Mouse (Mus musculus) forebrain, embryonic 16.5 days (tissue): ENCODE measurements at regions not wholly inside any gene's neighbourhood (a gene's known extent, or its start where the extent isn't known, plus 50 kb on each side); places are given as distances from the start of the nearest gene placed in this dataset.

ENCODE experiments used
- ATAC-seq: fragments of 200-750 bp; cut with Nextera tagmentation; 2 replicates; pipeline ENCODE4 v1.8.0; 2017; ENCODE audit warnings: mild to moderate bottlenecking, moderate library complexity
- H3K27ac ChIP-seq: fragments of 300-500 bp; sonication (generic); 2 replicates; pipeline ENCODE4 v1.5.1; 2014; ENCODE audit warnings: low read length, control low read depth
- H3K27me3 ChIP-seq: fragments of 300-500 bp; sonication (generic); replicated peaks from 2 replicates; pipeline ENCODE4 v1.6.1; 2014; ENCODE audit warnings: low read length; ENCODE audit not compliant: control insufficient read depth, insufficient read depth
- H3K36me3 ChIP-seq: fragments of 300-500 bp; sonication (generic); 2 replicates; pipeline ENCODE4 v1.6.1; 2014; ENCODE audit not compliant: control insufficient read depth, insufficient read depth
- H3K4me1 ChIP-seq: fragments of 300-500 bp; sonication (generic); replicated peaks from 2 replicates; pipeline ENCODE4 v1.6.1; 2014; ENCODE audit warnings: low read length; ENCODE audit not compliant: control insufficient read depth, insufficient read depth
- H3K4me2 ChIP-seq: fragments of 300-500 bp; sonication (generic); 2 replicates; pipeline ENCODE4 v1.6.1; 2014; ENCODE audit warnings: mild to moderate bottlenecking, low read length, control low read depth
- H3K4me3 ChIP-seq: fragments of 300-500 bp; sonication (generic); replicated peaks from 2 replicates; pipeline ENCODE4 v1.5.1; 2014; ENCODE audit warnings: mild to moderate bottlenecking, low read length, control low read depth
- H3K9ac ChIP-seq: fragments of 300-500 bp; sonication (generic); replicated peaks from 2 replicates; pipeline ENCODE4 v1.6.1; 2014; ENCODE audit warnings: low read depth, low read length, control low read depth
- H3K9me3 ChIP-seq: fragments of 300-500 bp; sonication (generic); 2 replicates; pipeline ENCODE4 v1.6.1; 2016; ENCODE audit warnings: low read length; ENCODE audit not compliant: control insufficient read depth
- WGBS: fragments of 180-500 bp; shearing (Covaris S2); extraction: QIAGEN DNeasy Blood & Tissue Kit; methylation state at CpG from one replicate; pipeline ENCODE4 v1.1.7; 2014; 5-methylcytosine and 5-hydroxymethylcytosine counted together

- 7% methylated on average over 9 of the region's 9 CpGs for WGBS
- Histone ChIP-seq H3K9ac (no peak overlapping the region), H3K4me2 (peak overlapping the region; percentile 31), H3K27ac (no peak overlapping the region), H3K4me1 (peaks cover 22% of the 10 kb centered on the region), H3K9me3 (no peaks in the 10 kb centered on the region), H3K4me3 (no peak overlapping the region), H3K27me3 (no peaks in the 10 kb centered on the region), H3K36me3 (no peaks in the 10 kb centered on the region)
- no peak for ATAC-seq
These were observed 93.4 kb downstream of the Tmco5 start for GRCm38 (mm10) chr2:116971666-116972613.

GRCm38 (mm10) chr2:116972614-116972985 is 94.1 kb downstream of the Tmco5 start:
- 3% methylated on average over 6 of the region's 6 CpGs for WGBS
- Histone ChIP-seq H3K9ac (no peak overlapping the region), H3K27ac (no peak overlapping the region), H3K4me1 (peaks cover 26% of the 10 kb centered on the region), H3K4me3 (no peak overlapping the region), H3K4me2 (peak overlapping the region; percentile 31), H3K36me3 (no peaks in the 10 kb centered on the region), H3K27me3 (no peaks in the 10 kb centered on the region), H3K9me3 (no peaks in the 10 kb centered on the region)
- no peak for ATAC-seq

- ATAC-seq: no peak
- H3K9ac ChIP-seq: no peak overlapping the region
- H3K4me1 ChIP-seq: peaks cover 26% of the 10 kb centered on the region
- no peaks in the 10 kb centered on the region for H3K36me3 ChIP-seq
- H3K27ac ChIP-seq: no peak overlapping the region
- WGBS: 39% methylated on average over 3 of the region's 3 CpGs
- no peaks in the 10 kb centered on the region for H3K9me3 ChIP-seq
- H3K4me3 ChIP-seq: no peak overlapping the region
- no peaks in the 10 kb centered on the region for H3K27me3 ChIP-seq
- H3K4me2 ChIP-seq: no peak overlapping the region
These were observed 95.0 kb downstream of the Tmco5 start for GRCm38 (mm10) chr2:116973441-116973840.

GRCm38 (mm10) chr2:116974152-116974551 is 95.7 kb downstream of the Tmco5 start:
- no peak overlapping the region for H3K4me2 ChIP-seq
- WGBS: 66% methylated on average over 9 of the region's 9 CpGs
- no peak overlapping the region for H3K27ac ChIP-seq
- H3K9ac ChIP-seq: no peak overlapping the region
- H3K36me3 ChIP-seq: no peaks in the 10 kb centered on the region
- H3K27me3 ChIP-seq: no peaks in the 10 kb centered on the region
- peaks cover 26% of the 10 kb centered on the region for H3K4me1 ChIP-seq
- no peaks in the 10 kb centered on the region for H3K9me3 ChIP-seq
- H3K4me3 ChIP-seq: no peak overlapping the region
- ATAC-seq: no peak

- WGBS: 7% methylated on average over 7 of the region's 7 CpGs
- peaks cover 26% of the 10 kb centered on the region for H3K4me1 ChIP-seq
- H3K9me3 ChIP-seq: no peaks in the 10 kb centered on the region
- H3K4me3 ChIP-seq: no peak overlapping the region; the same call in 1 of the 2 replicates
- no peaks in the 10 kb centered on the region for H3K27me3 ChIP-seq
- H3K36me3 ChIP-seq: no peaks in the 10 kb centered on the region
- no peak for ATAC-seq
- H3K27ac ChIP-seq: peak overlapping the region; percentile 94
- peak overlapping the region; percentile 97 for H3K9ac ChIP-seq
- peak overlapping the region; percentile 84 for H3K4me2 ChIP-seq
These were observed 96.1 kb downstream of the Tmco5 start for GRCm38 (mm10) chr2:116974569-116975060.

GRCm38 (mm10) chr2:116975091-116975600 is 96.7 kb downstream of the Tmco5 start:
- Histone ChIP-seq H3K9ac (peak overlapping the region; percentile 97), H3K36me3 (no peaks in the 10 kb centered on the region), H3K4me3 (peak overlapping the region; percentile 66), H3K27me3 (no peaks in the 10 kb centered on the region), H3K27ac (peak overlapping the region; percentile 94), H3K4me2 (peak overlapping the region; percentile 84), H3K4me1 (peaks cover 29% of the 10 kb centered on the region), H3K9me3 (no peaks in the 10 kb centered on the region)
- under 1% methylated on average over 14 of the region's 14 CpGs for WGBS
- no peak; the same call in 1 of the 2 replicates for ATAC-seq

GRCm38 (mm10) chr2:116975601-116976431 is 97.3 kb downstream of the Tmco5 start:
- peak; percentile 93 for ATAC-seq
- Histone ChIP-seq H3K27ac (peak overlapping the region; percentile 94), H3K9me3 (no peaks in the 10 kb centered on the region), H3K9ac (peak overlapping the region; percentile 97), H3K36me3 (no peaks in the 10 kb centered on the region), H3K4me1 (peaks cover 29% of the 10 kb centered on the region), H3K4me2 (peak overlapping the region; percentile 84), H3K4me3 (peak overlapping the region; percentile 66), H3K27me3 (no peaks in the 10 kb centered on the region)
- WGBS: 0% methylated on average over 49 of the region's 54 CpGs

GRCm38 (mm10) chr2:116976432-116976750 is 97.9 kb downstream of the Tmco5 start:
- no peaks in the 10 kb centered on the region for H3K36me3 ChIP-seq
- 1% methylated on average over 7 of the region's 7 CpGs for WGBS
- H3K9me3 ChIP-seq: no peaks in the 10 kb centered on the region
- no peak for ATAC-seq
- peak overlapping the region; percentile 16 for H3K9ac ChIP-seq
- H3K4me1 ChIP-seq: peaks cover 29% of the 10 kb centered on the region
- peak overlapping the region; percentile 66; the same call in 1 of the 2 replicates for H3K4me3 ChIP-seq
- peak overlapping the region; percentile 84 for H3K4me2 ChIP-seq
- peak overlapping the region; percentile 94 for H3K27ac ChIP-seq
- no peaks in the 10 kb centered on the region for H3K27me3 ChIP-seq

- Histone ChIP-seq H3K4me1 (peaks cover 29% of the 10 kb centered on the region), H3K4me2 (no peak overlapping the region), H3K9ac (no peak overlapping the region), H3K36me3 (no peaks in the 10 kb centered on the region), H3K4me3 (no peak overlapping the region), H3K9me3 (no peaks in the 10 kb centered on the region), H3K27me3 (no peaks in the 10 kb centered on the region), H3K27ac (peak overlapping the region; percentile 41)
- ATAC-seq: no peak
- WGBS: 7% methylated on average over 9 of the region's 9 CpGs
These were observed 98.5 kb downstream of the Tmco5 start for GRCm38 (mm10) chr2:116976951-116977503.
